Mouse (Mus musculus): Measurements from ENCODE around the gene Camkmt. TPM values are rescaled to one million over a fixed set of nuclear protein-coding genes. Genes with fewer than 3 reads are reported as not detected.

Gene Camkmt
- total and polyA plus RNA-seq, 3 experiments, result 1.6 to 5.9 TPM; not detected in 1

DNA sequence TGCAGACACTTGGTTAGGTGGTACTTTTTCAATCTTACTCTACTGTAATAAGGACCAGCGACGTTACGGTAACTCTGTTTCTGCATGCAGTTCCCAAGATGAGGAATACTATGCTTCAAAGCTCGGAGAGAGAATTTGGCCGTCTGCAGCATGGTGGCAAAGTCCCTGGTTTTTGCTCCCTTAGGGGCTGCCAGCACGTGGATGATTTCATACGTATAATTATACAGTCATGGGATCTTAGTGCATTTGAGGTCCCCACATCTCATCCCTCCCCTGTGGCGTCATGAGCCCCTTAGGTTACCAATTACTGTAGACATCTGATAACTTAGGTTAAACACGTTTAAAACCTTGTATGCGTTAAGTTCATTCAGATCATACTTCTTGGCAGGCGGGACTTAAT, 2.0 kb upstream of the Camkmt start:
- Histone ChIP-seq H3K9ac (ENCODE audit: control insufficient read depth, low read depth, low read length, poor library complexity, severe bottlenecking) (no peak overlapping the region), H3K4me3 (ENCODE audit: control insufficient read depth in 1 of 2, insufficient read depth in 1 of 2, low read depth in 2 of 2, low read length in 2 of 2) (no peak overlapping the region), H3K27ac (ENCODE audit: control insufficient read depth, low read depth, low read length) (no peak overlapping the region), H3K4me1 (ENCODE audit: control insufficient read depth in 1 of 2, insufficient read depth in 2 of 2, low read length in 2 of 2) (peaks cover 3 to 4% of the 10 kb centered on the region in 2 experiments; a peak in 2 of 4 replicates), H3K36me3 (ENCODE audit: control insufficient read depth in 1 of 2, insufficient read depth in 2 of 2, low read length in 2 of 2) (peaks cover 0 to 11% of the 10 kb centered on the region in 2 experiments; a peak in 2 of 4 replicates), H3K27me3 (ENCODE audit: control insufficient read depth in 1 of 2, insufficient read depth in 2 of 2, low read length in 2 of 2) (no peaks in the 10 kb centered on the region), H3K79me2 (ENCODE audit: control insufficient read depth, insufficient read depth, low read length, poor library complexity) (no peaks in the 10 kb centered on the region; the same call in 1 of the 2 replicates), H3K9me3 (replicated peaks; ENCODE audit: insufficient read depth, low read length) (no peaks in the 10 kb centered on the region)
- TF ChIP-seq ZMIZ1 (IDR thresholded peaks at IDR 0.05; ENCODE audit: low read depth, low read length), result no peak
- no peak for TF ChIP-seq RAD21 (IDR thresholded peaks at IDR 0.05; ENCODE audit: low read depth, low read length)
- no peak for TF ChIP-seq POLR2A (IDR thresholded peaks at IDR 0.05; ENCODE audit: control insufficient read depth in 1 of 2, insufficient read depth in 1 of 2, low read depth in 1 of 2, low read length in 2 of 2, poor library complexity in 1 of 2)
- TF ChIP-seq TBP (IDR thresholded peaks at IDR 0.05; ENCODE audit: low read depth, low read length), result no peak
- no peak for TF ChIP-seq POLR2AphosphoS5 (IDR thresholded peaks at IDR 0.05; ENCODE audit: borderline replicate concordance, low read depth, low read length)
- TF ChIP-seq ZC3H11A (IDR thresholded peaks at IDR 0.05; ENCODE audit: low read depth, low read length), result no peak
- no peak for TF ChIP-seq ETS1 (IDR thresholded peaks at IDR 0.05; ENCODE audit: low read depth, low read length)
- no peak for TF ChIP-seq MEF2A (IDR thresholded peaks at IDR 0.05; ENCODE audit: extremely low read depth, insufficient replicate concordance, low read depth, low read length, poor library complexity, severe bottlenecking)
- TF ChIP-seq USF1 (IDR thresholded peaks at IDR 0.05; ENCODE audit: low read depth, low read length), result no peak
- TF ChIP-seq CTCF (IDR thresholded peaks at IDR 0.05 in 2 of 3, conservative IDR thresholded peaks at IDR 0.05 in 1 of 3; ENCODE audit: control insufficient read depth in 1 of 3, insufficient read depth in 1 of 3, low read depth in 2 of 3, low read length in 3 of 3, poor library complexity in 1 of 3, severe bottlenecking in 1 of 3), result no peak
- TF ChIP-seq CHD2 (IDR thresholded peaks at IDR 0.05; ENCODE audit: low read length), result no peak
- TF ChIP-seq NELFE (IDR thresholded peaks at IDR 0.05; ENCODE audit: low read depth, low read length), result no peak
- TF ChIP-seq MAX (IDR thresholded peaks at IDR 0.05; ENCODE audit: low read length), result no peak
- TF ChIP-seq GATA1 (IDR thresholded peaks at IDR 0.05; ENCODE audit: low read depth, low read length), result no peak
- DNase-seq (ENCODE audit: low read depth, low spot score), result no peak

DNA sequence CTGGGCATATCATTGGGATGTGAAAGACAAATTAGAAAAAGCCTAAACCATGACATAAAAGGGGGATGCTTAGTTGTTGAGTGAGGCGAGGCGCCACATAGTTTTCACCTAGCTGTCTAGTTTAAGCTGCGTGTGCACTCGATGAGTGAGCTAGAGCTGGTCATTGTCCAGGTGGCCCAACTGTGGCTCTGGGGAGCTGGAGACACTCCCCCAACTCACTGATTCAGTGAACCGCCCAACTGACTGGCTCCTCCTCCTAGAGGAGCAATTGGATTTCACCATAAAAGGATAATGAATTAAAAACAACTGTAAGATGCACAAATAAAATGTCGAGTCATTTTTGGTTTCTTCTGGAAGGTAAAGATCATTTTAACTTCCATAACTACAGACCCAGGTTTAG, 1.3 kb upstream of the Camkmt start:
- Histone ChIP-seq H3K4me3 (ENCODE audit: control insufficient read depth in 1 of 2, insufficient read depth in 1 of 2, low read depth in 2 of 2, low read length in 2 of 2) (peak overlapping the region in 1 of 2 experiments; percentile 68; a peak in 2 of 4 replicates), H3K4me1 (ENCODE audit: control insufficient read depth in 1 of 2, insufficient read depth in 2 of 2, low read length in 2 of 2) (peaks cover 3 to 4% of the 10 kb centered on the region in 2 experiments; a peak in 2 of 4 replicates), H3K9me3 (replicated peaks; ENCODE audit: insufficient read depth, low read length) (no peaks in the 10 kb centered on the region), H3K79me2 (ENCODE audit: control insufficient read depth, insufficient read depth, low read length, poor library complexity) (no peaks in the 10 kb centered on the region; the same call in 1 of the 2 replicates), H3K27me3 (ENCODE audit: control insufficient read depth in 1 of 2, insufficient read depth in 2 of 2, low read length in 2 of 2) (no peaks in the 10 kb centered on the region), H3K27ac (ENCODE audit: control insufficient read depth, low read depth, low read length) (no peak overlapping the region), H3K36me3 (ENCODE audit: control insufficient read depth in 1 of 2, insufficient read depth in 2 of 2, low read length in 2 of 2) (peaks cover 0 to 11% of the 10 kb centered on the region in 2 experiments; a peak in 2 of 4 replicates), H3K9ac (ENCODE audit: control insufficient read depth, low read depth, low read length, poor library complexity, severe bottlenecking) (no peak overlapping the region)
- TF ChIP-seq ZC3H11A (IDR thresholded peaks at IDR 0.05; ENCODE audit: low read depth, low read length) (no peak), MAX (IDR thresholded peaks at IDR 0.05; ENCODE audit: low read length) (no peak), POLR2AphosphoS5 (IDR thresholded peaks at IDR 0.05; ENCODE audit: borderline replicate concordance, low read depth, low read length) (no peak), USF1 (IDR thresholded peaks at IDR 0.05; ENCODE audit: low read depth, low read length) (no peak), POLR2A (IDR thresholded peaks at IDR 0.05; ENCODE audit: control insufficient read depth in 1 of 2, insufficient read depth in 1 of 2, low read depth in 1 of 2, low read length in 2 of 2, poor library complexity in 1 of 2) (no peak), CHD1 (IDR thresholded peaks at IDR 0.05; ENCODE audit: low read depth, low read length) (no peak), GATA1 (IDR thresholded peaks at IDR 0.05; ENCODE audit: low read depth, low read length) (no peak), POLR2AphosphoS2 (IDR thresholded peaks at IDR 0.05; ENCODE audit: low read length) (no peak), ZKSCAN1 (IDR thresholded peaks at IDR 0.05; ENCODE audit: low read depth, low read length) (no peak), MYB (IDR thresholded peaks at IDR 0.05; ENCODE audit: low read depth, low read length) (no peak), SMC3 (IDR thresholded peaks at IDR 0.05; ENCODE audit: low read depth, low read length) (no peak), CTCF (IDR thresholded peaks at IDR 0.05 in 2 of 3, conservative IDR thresholded peaks at IDR 0.05 in 1 of 3; ENCODE audit: control insufficient read depth in 1 of 3, insufficient read depth in 1 of 3, low read depth in 2 of 3, low read length in 3 of 3, poor library complexity in 1 of 3, severe bottlenecking in 1 of 3) (no peak), ETS1 (IDR thresholded peaks at IDR 0.05; ENCODE audit: low read depth, low read length) (no peak), E2F4 (IDR thresholded peaks at IDR 0.05; ENCODE audit: borderline replicate concordance, low read depth, low read length) (no peak), EP300 (IDR thresholded peaks at IDR 0.05; ENCODE audit: low read depth in 1 of 2, low read length in 2 of 2) (no peak), ZMIZ1 (IDR thresholded peaks at IDR 0.05; ENCODE audit: low read depth, low read length) (no peak), HCFC1 (IDR thresholded peaks at IDR 0.05; ENCODE audit: low read depth, low read length) (no peak), MYC (IDR thresholded peaks at IDR 0.05; ENCODE audit: low read depth, low read length) (no peak), ZNF384 (IDR thresholded peaks at IDR 0.05; ENCODE audit: low read depth, low read length) (no peak)
- peak; percentile 24 for DNase-seq (ENCODE audit: low read depth, low spot score)
